Mouse (Mus musculus): ENCODE results near the gene Depp1.

DNA sequence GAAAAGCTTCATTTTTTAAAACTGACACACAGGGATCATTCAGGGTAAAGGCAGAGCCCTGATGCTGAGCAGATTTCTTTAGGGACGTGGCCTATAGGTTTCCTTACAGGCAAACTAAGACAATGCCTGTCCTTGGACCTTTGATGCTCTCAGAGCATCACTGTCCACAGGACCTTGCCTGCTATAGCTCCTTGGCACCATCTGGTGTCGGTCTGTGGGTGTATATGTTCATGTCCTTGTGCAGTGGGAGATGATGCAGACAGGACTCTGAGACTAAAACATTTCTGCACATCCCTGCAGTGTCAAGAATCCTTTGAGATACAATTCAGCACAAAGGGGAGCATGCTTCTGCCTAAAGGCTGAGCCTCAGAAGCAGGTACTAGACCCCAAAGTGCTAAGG lies 47.0 kb downstream of the Depp1 start:
- no peak for TF ChIP-seq CTCF (IDR thresholded peaks at IDR 0.05; ENCODE audit: insufficient read depth, low read depth, low read length)
- no peak for TF ChIP-seq POLR2A (IDR thresholded peaks at IDR 0.05; ENCODE audit: insufficient read depth, low read depth, low read length)
